Mouse (Mus musculus) layer of hippocampus, postnatal 14 days (tissue): ENCODE results near the gene 4930562C15Rik. TPM values are rescaled to one million over a fixed set of nuclear protein-coding genes. Genes with fewer than 3 reads are reported as not detected.

Experiments
- DNase-seq, 2 experiments: peaks; one replicate each; pipeline ENCODE4 v3.0.0; 2021 to 2022; ENCODE audit warnings: low spot score in 2 of 2, mixed read lengths in 1 of 2
- total RNA-seq, 2 experiments: library from RNA; stranded (reverse); gene quantifications; 2 replicates each; pipeline ENCODE4 v1.2.3; 2021

4930562C15Rik gene
- total RNA-seq, 2 experiments from 2014 or later: not detected

GRCm38 (mm10) chr16:4913783-4914735, 78.8 kb downstream of the 4930562C15Rik start:
- peak; percentile 88 for DNase-seq

- no peak for DNase-seq
These were observed 80.7 kb downstream of the 4930562C15Rik start for GRCm38 (mm10) chr16:4915931-4916330.

GRCm38 (mm10) chr16:4916608-4917007, 81.4 kb downstream of the 4930562C15Rik start:
- no peak for DNase-seq

Other genes with a start within 250 kb of the 4930562C15Rik start
- gene Glis2, start 240.7 kb upstream of the 4930562C15Rik start, total RNA-seq: 10 to 100 TPM; 19.8 to 30.5 TPM
- 10 to 100 TPM; 69.5 to 80.1 TPM for gene Pam16, start 210.4 kb upstream of the 4930562C15Rik start, total RNA-seq
- 1 to 10 TPM; 6.4 to 9.0 TPM for gene Vasn, start 195.5 kb upstream of the 4930562C15Rik start, total RNA-seq
- 10 to 100 TPM; 61.0 to 66.2 TPM for gene Dnaja3, start 195.4 kb upstream of the 4930562C15Rik start, total RNA-seq
- 10 to 100 TPM; 95.7 to 95.9 TPM for gene Coro7, start 155.6 kb upstream of the 4930562C15Rik start, total RNA-seq
- gene Nmral1, start 116.1 kb upstream of the 4930562C15Rik start, total RNA-seq: 10 to 100 TPM; 11.7 to 11.9 TPM
- 10 to 100 TPM; 81.9 to 84.3 TPM for gene Hmox2, start 109.1 kb upstream of the 4930562C15Rik start, total RNA-seq
- gene Cdip1, start 45.1 kb upstream of the 4930562C15Rik start, total RNA-seq: 100 to 1,000 TPM; 188 to 191 TPM
- 10 to 100 TPM; 80.1 to 84.6 TPM for gene Ubald1, start 44.9 kb downstream of the 4930562C15Rik start, total RNA-seq
- 100 to 1,000 TPM; 190 to 194 TPM for gene Mgrn1, start 50.8 kb downstream of the 4930562C15Rik start, total RNA-seq
- 10 to 100 TPM; 75.5 to 77.1 TPM for gene Nudt16l1, start 103.3 kb downstream of the 4930562C15Rik start, total RNA-seq
- gene Anks3, start 128.8 kb downstream of the 4930562C15Rik start, total RNA-seq: 10 to 100 TPM; 57.1 to 58.6 TPM
- gene Sept12, start 162.4 kb downstream of the 4930562C15Rik start, total RNA-seq: not detected
- gene Smim22, start 171.9 kb downstream of the 4930562C15Rik start, total RNA-seq: not detected
- gene Rogdi, start 178.1 kb downstream of the 4930562C15Rik start, total RNA-seq: 100 to 1,000 TPM; 280 to 286 TPM
- 100 to 1,000 TPM; 132 to 134 TPM for gene Glyr1, start 214.4 kb downstream of the 4930562C15Rik start, total RNA-seq
- 10 to 100 TPM; 40.1 to 40.6 TPM for gene Ubn1, start 214.6 kb downstream of the 4930562C15Rik start, total RNA-seq